Mouse (Mus musculus): ENCODE data around the gene Smyd2. TPM values are rescaled to one million over a fixed set of nuclear protein-coding genes. Genes with fewer than 3 reads are reported as not detected.

Smyd2 gene
- total and polyA plus RNA-seq, 2 experiments from 2014 or later: 218 to 239 TPM

- Histone ChIP-seq H3K27me3 (ENCODE audit: control insufficient read depth, insufficient read depth, low read length) (no peaks in the 10 kb centered on the region), H3K4me2 (ENCODE audit: low read depth, low read length) (no peak overlapping the region), H3K4me1 (ENCODE audit: control insufficient read depth, insufficient read depth) (peaks cover 12% of the 10 kb centered on the region), H3K4me3 (ENCODE audit: low read depth, low read length) (no peak overlapping the region), H3K9me3 (replicated peaks; ENCODE audit: control insufficient read depth, low read length) (no peaks in the 10 kb centered on the region), H3K36me3 (replicated peaks; ENCODE audit: control insufficient read depth, insufficient read depth, low read length) (no peaks in the 10 kb centered on the region), H3K27ac (ENCODE audit: low read depth) (peak overlapping the region; percentile 69), H3K9ac (replicated peaks; ENCODE audit: low read depth, low read length) (no peak overlapping the region)
- DNase-seq (ENCODE audit: low spot score) (peak; percentile 89), ATAC-seq (ENCODE audit: insufficient read depth, low read depth) (peak; percentile 91)
- peak; percentile 99 for TF ChIP-seq EP300 (IDR thresholded peaks at IDR 0.05; ENCODE audit: low read depth)
- no peak for TF ChIP-seq CTCF (IDR thresholded peaks at IDR 0.05; ENCODE audit: low read depth)
- WGBS: 45% methylated on average over 9 of the region's 9 CpGs
Observed at GRCm38 (mm10) chr1:189933480-189934202, 11.5 kb upstream of the Smyd2 start.

GRCm38 (mm10) chr1:189932976-189933375 is 10.8 kb upstream of the Smyd2 start:
- Histone ChIP-seq H3K27ac (ENCODE audit: low read depth) (peak overlapping the region; percentile 69), H3K4me3 (ENCODE audit: low read depth, low read length) (no peak overlapping the region), H3K27me3 (ENCODE audit: control insufficient read depth, insufficient read depth, low read length) (no peaks in the 10 kb centered on the region), H3K4me1 (ENCODE audit: control insufficient read depth, insufficient read depth) (peaks cover 12% of the 10 kb centered on the region), H3K9ac (replicated peaks; ENCODE audit: low read depth, low read length) (no peak overlapping the region), H3K9me3 (replicated peaks; ENCODE audit: control insufficient read depth, low read length) (no peaks in the 10 kb centered on the region), H3K36me3 (replicated peaks; ENCODE audit: control insufficient read depth, insufficient read depth, low read length) (no peaks in the 10 kb centered on the region), H3K4me2 (ENCODE audit: low read depth, low read length) (no peak overlapping the region)
- ATAC-seq (ENCODE audit: insufficient read depth, low read depth): no peak
- 79% methylated on average over 7 of the region's 7 CpGs for WGBS
- TF ChIP-seq EP300 (IDR thresholded peaks at IDR 0.05; ENCODE audit: low read depth) (no peak), CTCF (IDR thresholded peaks at IDR 0.05; ENCODE audit: low read depth) (no peak)
- DNase-seq (ENCODE audit: low spot score): no peak

DNA sequence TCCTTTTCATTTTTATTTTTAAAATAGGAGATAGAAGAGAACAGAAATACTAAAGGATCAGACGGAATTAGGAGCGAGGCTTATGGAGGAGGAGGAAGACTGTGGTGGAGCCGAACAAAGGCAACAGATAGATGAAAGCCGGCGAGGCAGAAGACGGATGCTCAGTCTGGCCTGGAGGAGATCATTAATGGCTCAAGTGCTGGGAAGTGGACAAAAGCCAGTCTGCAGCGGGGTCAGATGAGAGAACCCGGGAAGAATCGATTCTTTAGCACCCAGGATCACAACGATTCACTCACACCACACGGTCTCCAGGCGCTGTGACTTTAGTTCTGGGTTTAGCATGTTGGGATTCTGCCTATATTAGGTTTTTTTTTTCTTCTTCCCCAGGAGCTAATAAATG is 10.0 kb upstream of the Smyd2 start:
- Histone ChIP-seq H3K36me3 (replicated peaks; ENCODE audit: control insufficient read depth, insufficient read depth, low read length) (no peaks in the 10 kb centered on the region), H3K4me3 (ENCODE audit: low read depth, low read length) (no peak overlapping the region), H3K27ac (ENCODE audit: low read depth) (no peak overlapping the region), H3K9ac (replicated peaks; ENCODE audit: low read depth, low read length) (no peak overlapping the region), H3K4me1 (ENCODE audit: control insufficient read depth, insufficient read depth) (peaks cover 12% of the 10 kb centered on the region), H3K27me3 (ENCODE audit: control insufficient read depth, insufficient read depth, low read length) (no peaks in the 10 kb centered on the region), H3K9me3 (replicated peaks; ENCODE audit: control insufficient read depth, low read length) (no peaks in the 10 kb centered on the region), H3K4me2 (ENCODE audit: low read depth, low read length) (no peak overlapping the region)
- ATAC-seq (ENCODE audit: insufficient read depth, low read depth): no peak
- TF ChIP-seq CTCF (IDR thresholded peaks at IDR 0.05; ENCODE audit: low read depth): no peak
- WGBS: 88% methylated on average over 12 of the region's 12 CpGs
- no peak for DNase-seq (ENCODE audit: low spot score)

DNA sequence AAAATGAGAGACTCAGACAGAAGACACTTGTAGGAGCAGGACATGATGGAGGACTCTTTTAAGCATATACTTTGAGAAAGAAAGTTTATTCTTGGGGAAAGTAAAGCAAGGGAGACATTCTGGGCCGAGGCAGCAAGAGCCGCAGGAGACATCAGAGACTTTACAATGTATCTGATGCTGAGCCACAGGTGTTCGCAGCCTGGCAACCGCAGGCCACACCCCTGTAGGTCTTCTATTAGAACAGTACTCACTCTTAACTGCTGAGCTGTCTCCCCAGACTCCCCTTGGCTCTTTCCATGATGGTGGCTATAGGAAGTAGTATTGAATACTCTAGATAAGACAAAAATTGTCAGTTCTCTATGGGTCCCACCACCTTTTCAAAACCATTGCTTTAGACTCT is 7.7 kb upstream of the Smyd2 start:
- Histone ChIP-seq H3K4me1 (ENCODE audit: control insufficient read depth, insufficient read depth) (peaks cover 15% of the 10 kb centered on the region), H3K4me2 (ENCODE audit: low read depth, low read length) (no peak overlapping the region), H3K36me3 (replicated peaks; ENCODE audit: control insufficient read depth, insufficient read depth, low read length) (no peaks in the 10 kb centered on the region), H3K27me3 (ENCODE audit: control insufficient read depth, insufficient read depth, low read length) (no peaks in the 10 kb centered on the region), H3K9me3 (replicated peaks; ENCODE audit: control insufficient read depth, low read length) (no peaks in the 10 kb centered on the region), H3K27ac (ENCODE audit: low read depth) (no peak overlapping the region), H3K9ac (replicated peaks; ENCODE audit: low read depth, low read length) (no peak overlapping the region), H3K4me3 (ENCODE audit: low read depth, low read length) (no peak overlapping the region)
- ATAC-seq (ENCODE audit: insufficient read depth, low read depth): no peak
- DNase-seq (ENCODE audit: low spot score): no peak
- no peak for TF ChIP-seq EP300 (IDR thresholded peaks at IDR 0.05; ENCODE audit: low read depth)
- no peak for TF ChIP-seq CTCF (IDR thresholded peaks at IDR 0.05; ENCODE audit: low read depth)
- 60% methylated on average over 4 of the region's 4 CpGs for WGBS

DNA sequence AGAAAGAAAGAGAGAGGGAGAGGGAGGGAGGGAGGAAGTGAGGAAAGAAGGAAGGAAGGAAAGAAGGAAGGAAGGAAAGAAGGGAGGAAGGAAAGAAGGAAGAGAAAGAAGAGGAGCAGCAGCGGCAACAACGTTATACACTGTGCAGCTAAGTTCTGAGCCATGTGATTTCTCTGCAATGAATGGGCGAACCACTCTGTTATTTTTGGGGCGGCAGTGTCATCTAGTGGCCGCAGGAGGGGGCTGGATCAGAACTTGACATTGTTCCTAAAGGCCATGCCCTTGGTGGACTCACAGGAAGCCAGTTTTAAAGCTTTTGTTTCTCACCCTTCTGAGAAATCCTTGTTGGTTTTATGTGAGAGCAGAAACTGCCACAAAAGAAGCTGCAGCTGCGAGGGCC is 5.5 kb upstream of the Smyd2 start:
- peak; percentile 56 for ATAC-seq (ENCODE audit: insufficient read depth, low read depth)
- Histone ChIP-seq H3K27ac (ENCODE audit: low read depth) (peak overlapping the region; percentile 90), H3K4me1 (ENCODE audit: control insufficient read depth, insufficient read depth) (peaks cover 16% of the 10 kb centered on the region; the same call in 1 of the 2 replicates), H3K4me2 (ENCODE audit: low read depth, low read length) (no peak overlapping the region), H3K9ac (replicated peaks; ENCODE audit: low read depth, low read length) (no peak overlapping the region), H3K4me3 (ENCODE audit: low read depth, low read length) (no peak overlapping the region), H3K9me3 (replicated peaks; ENCODE audit: control insufficient read depth, low read length) (no peaks in the 10 kb centered on the region), H3K27me3 (ENCODE audit: control insufficient read depth, insufficient read depth, low read length) (no peaks in the 10 kb centered on the region), H3K36me3 (replicated peaks; ENCODE audit: control insufficient read depth, insufficient read depth, low read length) (no peaks in the 10 kb centered on the region)
- DNase-seq (ENCODE audit: low spot score): peak; percentile 87
- TF ChIP-seq CTCF (IDR thresholded peaks at IDR 0.05; ENCODE audit: low read depth) (peak; percentile 90), EP300 (IDR thresholded peaks at IDR 0.05; ENCODE audit: low read depth) (no peak)
- WGBS: 7% methylated on average over 6 of the region's 6 CpGs

DNA sequence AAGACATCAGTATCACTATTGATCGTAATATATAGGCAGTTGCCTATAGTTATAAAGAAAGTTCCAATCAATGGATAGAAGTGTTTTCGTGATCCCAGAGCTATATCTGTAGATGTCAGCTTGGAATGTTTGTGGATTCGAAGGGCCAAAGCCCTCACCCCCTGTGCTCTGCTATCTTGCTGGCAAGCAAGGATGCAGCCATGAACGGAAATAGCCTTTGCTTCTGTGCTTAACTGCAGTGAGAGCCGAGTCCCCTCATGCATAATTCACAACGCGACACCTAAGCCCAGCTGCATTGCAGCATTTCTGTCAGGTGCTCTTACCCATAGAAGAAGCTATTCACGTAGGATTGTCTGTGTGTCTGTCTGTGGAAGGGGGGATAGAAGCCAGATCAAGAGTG is 4.1 kb upstream of the Smyd2 start:
- WGBS: 29% methylated on average over 8 of the region's 8 CpGs
- Histone ChIP-seq H3K4me2 (ENCODE audit: low read depth, low read length) (no peak overlapping the region), H3K9ac (replicated peaks; ENCODE audit: low read depth, low read length) (no peak overlapping the region), H3K36me3 (replicated peaks; ENCODE audit: control insufficient read depth, insufficient read depth, low read length) (no peaks in the 10 kb centered on the region), H3K27ac (ENCODE audit: low read depth) (peak overlapping the region; percentile 90), H3K4me3 (ENCODE audit: low read depth, low read length) (no peak overlapping the region), H3K9me3 (replicated peaks; ENCODE audit: control insufficient read depth, low read length) (no peaks in the 10 kb centered on the region), H3K4me1 (ENCODE audit: control insufficient read depth, insufficient read depth) (peaks cover 16% of the 10 kb centered on the region; the same call in 1 of the 2 replicates), H3K27me3 (ENCODE audit: control insufficient read depth, insufficient read depth, low read length) (no peaks in the 10 kb centered on the region)
- no peak for TF ChIP-seq EP300 (IDR thresholded peaks at IDR 0.05; ENCODE audit: low read depth)
- TF ChIP-seq CTCF (IDR thresholded peaks at IDR 0.05; ENCODE audit: low read depth): no peak
- no peak for ATAC-seq (ENCODE audit: insufficient read depth, low read depth)
- DNase-seq (ENCODE audit: low spot score): peak; percentile 68
